Mouse (Mus musculus): ENCODE measurements at regions not wholly inside any gene's neighbourhood (a gene's known extent, or its start where the extent isn't known, plus 50 kb on each side); places are given as distances from the start of the nearest gene placed in this dataset.

- WGBS, result 86% methylated on average over 5 of the region's 5 CpGs
- TF ChIP-seq POLR2A (IDR thresholded peaks at IDR 0.05; ENCODE audit: borderline replicate concordance, extremely low read depth, low read depth, low read length) (no peak), CTCF (IDR thresholded peaks at IDR 0.05; ENCODE audit: insufficient read depth, low read length) (no peak)
- H3K4me1 ChIP-seq (ENCODE audit: control insufficient read depth, insufficient read depth, low read length), result no peaks in the 10 kb centered on the region
- DNase-seq, result no peak
- no peak overlapping the region for H3K4me3 ChIP-seq (replicated peaks; ENCODE audit: extremely low read depth, low read depth, low read length)
These were observed 441.9 kb upstream of the Mgmt start for GRCm38 (mm10) chr7:136452561-136452960.

DNA sequence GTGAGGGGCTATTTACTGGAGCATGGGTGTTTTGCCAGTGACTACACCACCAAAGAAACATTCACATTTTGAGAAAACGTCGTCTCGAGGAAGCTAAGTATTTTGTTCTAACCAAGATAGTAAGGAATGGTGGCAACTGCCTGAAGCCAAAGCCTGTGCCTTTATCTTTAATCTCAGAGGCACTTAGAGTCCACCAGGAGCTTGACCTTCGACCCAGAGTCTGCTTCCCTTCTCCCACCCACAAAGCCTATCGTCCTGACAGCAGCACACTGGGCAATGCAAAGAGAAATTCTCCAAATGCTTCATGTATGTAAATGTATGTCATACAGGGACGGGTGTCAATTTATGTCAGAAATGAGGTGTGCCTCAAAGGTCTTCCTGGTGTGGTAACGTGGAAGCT is 437.2 kb upstream of the Mgmt start:
- WGBS, result 37% methylated on average over 7 of the region's 7 CpGs
- no peak for TF ChIP-seq CTCF (IDR thresholded peaks at IDR 0.05; ENCODE audit: insufficient read depth, low read length)
- TF ChIP-seq POLR2A (IDR thresholded peaks at IDR 0.05; ENCODE audit: borderline replicate concordance, extremely low read depth, low read depth, low read length), result no peak
- Histone ChIP-seq H3K4me3 (replicated peaks; ENCODE audit: extremely low read depth, low read depth, low read length) (no peak overlapping the region), H3K4me1 (ENCODE audit: control insufficient read depth, insufficient read depth, low read length) (no peaks in the 10 kb centered on the region)
- DNase-seq, result no peak

DNA sequence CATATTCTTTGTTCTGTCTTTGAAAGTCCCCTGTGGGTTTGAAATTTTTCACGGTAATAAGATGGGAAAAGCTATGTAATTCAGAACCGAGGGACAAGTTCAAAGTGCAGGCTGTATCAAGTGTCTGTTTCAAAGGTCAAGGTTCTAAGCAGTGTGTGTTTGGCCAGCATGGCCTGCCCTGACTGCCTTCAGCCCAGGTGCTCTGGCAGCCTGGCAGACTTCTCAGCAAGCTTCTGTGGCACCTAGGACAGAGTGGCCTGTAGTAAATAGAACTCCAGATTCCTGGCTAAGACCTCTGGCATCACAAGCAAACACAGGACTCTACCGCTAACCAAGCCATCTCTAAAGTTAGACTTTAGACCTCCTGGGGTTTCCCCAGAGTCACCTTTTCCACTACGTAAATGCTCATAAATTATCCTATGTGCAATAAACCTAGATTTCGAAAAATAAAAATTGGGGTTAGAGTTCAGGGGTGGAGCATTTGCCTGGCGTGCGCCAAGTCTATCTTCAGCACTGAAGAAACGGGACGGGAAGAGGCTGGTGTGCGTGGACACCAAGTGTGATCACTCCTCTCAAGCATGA is 436.5 kb upstream of the Mgmt start:
- 79% methylated on average over 10 of the region's 10 CpGs for WGBS
- H3K4me3 ChIP-seq (replicated peaks; ENCODE audit: extremely low read depth, low read depth, low read length), result no peak overlapping the region

DNA sequence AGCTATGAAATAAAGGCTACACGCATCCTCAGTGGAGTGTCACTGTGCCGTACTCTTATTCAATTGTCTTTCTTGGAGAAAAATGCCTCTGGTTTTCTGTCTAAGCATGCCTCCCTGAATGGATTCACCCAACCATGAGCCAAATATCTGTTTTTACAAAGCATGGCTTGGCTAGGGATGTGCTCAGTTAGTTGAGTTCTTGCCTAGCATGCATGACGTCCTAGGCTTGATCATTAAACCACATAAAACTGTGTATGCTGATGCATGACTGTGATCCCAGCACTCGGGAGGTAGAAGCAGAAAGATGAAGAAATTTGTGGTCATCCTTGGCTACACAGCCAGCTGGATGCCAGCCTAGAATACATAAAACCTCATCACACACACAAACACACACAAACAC is 417.3 kb upstream of the Mgmt start:
- H3K4me3 ChIP-seq (replicated peaks; ENCODE audit: extremely low read depth, low read depth, low read length), result no peak overlapping the region
- H3K4me1 ChIP-seq (ENCODE audit: control insufficient read depth, insufficient read depth, low read length), result no peaks in the 10 kb centered on the region
- 81% methylated on average over 4 of the region's 4 CpGs for WGBS
- TF ChIP-seq POLR2A (IDR thresholded peaks at IDR 0.05; ENCODE audit: borderline replicate concordance, extremely low read depth, low read depth, low read length) (no peak), CTCF (IDR thresholded peaks at IDR 0.05; ENCODE audit: insufficient read depth, low read length) (no peak)
- DNase-seq, result no peak

More for the DNA sequence above, 436.5 kb upstream of the Mgmt start:
- no peaks in the 10 kb centered on the region for H3K4me1 ChIP-seq (ENCODE audit: control insufficient read depth, insufficient read depth, low read length)
- DNase-seq, result no peak
- TF ChIP-seq POLR2A (IDR thresholded peaks at IDR 0.05; ENCODE audit: borderline replicate concordance, extremely low read depth, low read depth, low read length) (no peak), CTCF (IDR thresholded peaks at IDR 0.05; ENCODE audit: insufficient read depth, low read length) (no peak)

DNA sequence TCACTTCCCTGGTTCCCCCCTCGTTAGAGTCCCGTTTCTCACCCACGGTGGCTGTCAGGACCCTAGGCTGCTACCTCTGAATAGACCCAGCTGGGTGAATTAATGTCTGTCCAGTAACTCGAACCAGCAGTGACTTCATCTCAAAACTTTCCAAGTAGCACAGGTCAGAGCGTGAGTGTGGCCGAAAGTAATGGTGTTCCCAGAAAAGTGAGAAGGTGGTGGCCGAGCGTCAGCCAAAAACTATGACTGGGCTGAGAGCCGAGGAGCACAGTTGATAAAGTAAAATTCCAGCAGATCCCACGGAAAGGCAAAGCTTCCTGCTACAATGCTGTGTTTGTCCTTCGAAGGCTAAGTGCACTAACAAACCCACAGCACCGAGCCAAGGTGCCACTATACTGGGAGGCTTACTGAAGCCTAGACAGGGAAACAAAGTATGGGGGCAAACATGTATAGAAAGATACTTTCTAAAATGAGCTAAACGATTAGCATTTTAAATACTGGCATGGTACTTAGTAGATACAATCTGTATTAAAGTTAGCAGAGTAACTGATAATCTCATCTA is 413.7 kb upstream of the Mgmt start:
- 39% methylated on average over 13 of the region's 13 CpGs for WGBS
- no peak overlapping the region for H3K4me3 ChIP-seq (replicated peaks; ENCODE audit: extremely low read depth, low read depth, low read length)
- H3K4me1 ChIP-seq (ENCODE audit: control insufficient read depth, insufficient read depth, low read length), result no peaks in the 10 kb centered on the region
- TF ChIP-seq POLR2A (IDR thresholded peaks at IDR 0.05; ENCODE audit: borderline replicate concordance, extremely low read depth, low read depth, low read length), result no peak
- no peak for TF ChIP-seq CTCF (IDR thresholded peaks at IDR 0.05; ENCODE audit: insufficient read depth, low read length)
- no peak for DNase-seq

- Histone ChIP-seq H3K4me3 (replicated peaks; ENCODE audit: extremely low read depth, low read depth, low read length) (no peak overlapping the region), H3K4me1 (ENCODE audit: control insufficient read depth, insufficient read depth, low read length) (no peaks in the 10 kb centered on the region)
- TF ChIP-seq CTCF (IDR thresholded peaks at IDR 0.05; ENCODE audit: insufficient read depth, low read length) (no peak), POLR2A (IDR thresholded peaks at IDR 0.05; ENCODE audit: borderline replicate concordance, extremely low read depth, low read depth, low read length) (no peak)
- DNase-seq, result no peak
These were observed 411.2 kb upstream of the Mgmt start for GRCm38 (mm10) chr7:136483237-136483636.

- no peak for DNase-seq
- 54% methylated on average over 5 of the region's 5 CpGs for WGBS
- Histone ChIP-seq H3K4me1 (ENCODE audit: control insufficient read depth, insufficient read depth, low read length) (no peaks in the 10 kb centered on the region), H3K4me3 (replicated peaks; ENCODE audit: extremely low read depth, low read depth, low read length) (no peak overlapping the region)
- TF ChIP-seq CTCF (IDR thresholded peaks at IDR 0.05; ENCODE audit: insufficient read depth, low read length) (no peak), POLR2A (IDR thresholded peaks at IDR 0.05; ENCODE audit: borderline replicate concordance, extremely low read depth, low read depth, low read length) (no peak)
These were observed 406.9 kb upstream of the Mgmt start for GRCm38 (mm10) chr7:136487556-136487955.

GRCm38 (mm10) chr7:136494862-136495261 is 399.6 kb upstream of the Mgmt start:
- TF ChIP-seq POLR2A (IDR thresholded peaks at IDR 0.05; ENCODE audit: borderline replicate concordance, extremely low read depth, low read depth, low read length) (no peak), CTCF (IDR thresholded peaks at IDR 0.05; ENCODE audit: insufficient read depth, low read length) (no peak)
- no peak for DNase-seq
- WGBS, result 45% methylated on average over 3 of the region's 3 CpGs
- no peak overlapping the region for H3K4me3 ChIP-seq (replicated peaks; ENCODE audit: extremely low read depth, low read depth, low read length)
- H3K4me1 ChIP-seq (ENCODE audit: control insufficient read depth, insufficient read depth, low read length), result no peaks in the 10 kb centered on the region

- TF ChIP-seq POLR2A (IDR thresholded peaks at IDR 0.05; ENCODE audit: borderline replicate concordance, extremely low read depth, low read depth, low read length) (no peak), CTCF (IDR thresholded peaks at IDR 0.05; ENCODE audit: insufficient read depth, low read length) (no peak)
- no peak for DNase-seq
- Histone ChIP-seq H3K4me1 (ENCODE audit: control insufficient read depth, insufficient read depth, low read length) (no peaks in the 10 kb centered on the region), H3K4me3 (replicated peaks; ENCODE audit: extremely low read depth, low read depth, low read length) (no peak overlapping the region)
- WGBS, result 44% methylated on average over 19 of the region's 19 CpGs
These were observed 397.8 kb upstream of the Mgmt start for GRCm38 (mm10) chr7:136496335-136497242.

Data from lung, adult 2 months (tissue).